Mouse (Mus musculus) kidney, embryonic 16.5 days (tissue): ENCODE results near the gene Il18. TPM values are rescaled to one million over a fixed set of nuclear protein-coding genes. Genes with fewer than 3 reads are reported as not detected.
A peak's percentile ranks its signal among the peaks of the same experiment; 100 is the strongest.

Experiments used
- ATAC-seq: fragments of 200-750 bp; cut with Nextera tagmentation; 2 replicates; pipeline ENCODE4 v1.8.0; 2017; ENCODE audit warnings: moderate TSS enrichment; ENCODE audit not compliant: low FRiP score, low TSS enrichment
- H3K27ac ChIP-seq: fragments of 300-500 bp; sonication (generic); 2 replicates; pipeline ENCODE4 v1.5.1; 2014; ENCODE audit warnings: low read length
- H3K27me3 ChIP-seq: fragments of 300-500 bp; sonication (generic); 2 replicates; pipeline ENCODE4 v1.6.1; 2014; ENCODE audit warnings: low read length, control low read depth, mixed read lengths; ENCODE audit not compliant: insufficient read depth
- H3K36me3 ChIP-seq: fragments of 300-500 bp; sonication (generic); 2 replicates; pipeline ENCODE4 v1.6.1; 2014; ENCODE audit warnings: low read length, control low read depth, mixed read lengths; ENCODE audit not compliant: insufficient read depth
- H3K4me1 ChIP-seq: fragments of 300-500 bp; sonication (generic); 2 replicates; pipeline ENCODE4 v1.6.1; 2014; ENCODE audit warnings: low read length, control low read depth, mixed read lengths; ENCODE audit not compliant: insufficient read depth
- H3K4me2 ChIP-seq: fragments of 300-500 bp; sonication (generic); replicated peaks from 2 replicates; pipeline ENCODE4 v1.6.1; 2014; ENCODE audit warnings: low read depth, low read length
- H3K4me3 ChIP-seq: fragments of 300-500 bp; sonication (generic); 2 replicates; pipeline ENCODE4 v1.5.1; 2014; ENCODE audit warnings: mild to moderate bottlenecking, low read length
- H3K9ac ChIP-seq: fragments of 300-500 bp; sonication (generic); replicated peaks from 2 replicates; pipeline ENCODE4 v1.6.1; 2014; ENCODE audit warnings: low read length
- H3K9me3 ChIP-seq: fragments of 300-500 bp; sonication (generic); 2 replicates; pipeline ENCODE4 v1.6.1; 2016; ENCODE audit warnings: low read length, control low read depth
- WGBS: fragments of 180-500 bp; shearing (Covaris S2); extraction: QIAGEN DNeasy Blood & Tissue Kit; methylation state at CpG from one replicate; pipeline ENCODE4 v1.1.7; 2014; 5-methylcytosine and 5-hydroxymethylcytosine counted together
- polyA plus RNA-seq: library from polyadenylated mRNA; unstranded; fragments of >200 nt; fragmentation: Nextera tagmentation; extraction: Ambion mirVana; gene quantifications from 2 replicates; pipeline ENCODE4 v1.2.1, GENCODE M21; 2015

The Il18 gene
- polyA plus RNA-seq = 1.9 and 2.9 TPM in 2 replicates

DNA sequence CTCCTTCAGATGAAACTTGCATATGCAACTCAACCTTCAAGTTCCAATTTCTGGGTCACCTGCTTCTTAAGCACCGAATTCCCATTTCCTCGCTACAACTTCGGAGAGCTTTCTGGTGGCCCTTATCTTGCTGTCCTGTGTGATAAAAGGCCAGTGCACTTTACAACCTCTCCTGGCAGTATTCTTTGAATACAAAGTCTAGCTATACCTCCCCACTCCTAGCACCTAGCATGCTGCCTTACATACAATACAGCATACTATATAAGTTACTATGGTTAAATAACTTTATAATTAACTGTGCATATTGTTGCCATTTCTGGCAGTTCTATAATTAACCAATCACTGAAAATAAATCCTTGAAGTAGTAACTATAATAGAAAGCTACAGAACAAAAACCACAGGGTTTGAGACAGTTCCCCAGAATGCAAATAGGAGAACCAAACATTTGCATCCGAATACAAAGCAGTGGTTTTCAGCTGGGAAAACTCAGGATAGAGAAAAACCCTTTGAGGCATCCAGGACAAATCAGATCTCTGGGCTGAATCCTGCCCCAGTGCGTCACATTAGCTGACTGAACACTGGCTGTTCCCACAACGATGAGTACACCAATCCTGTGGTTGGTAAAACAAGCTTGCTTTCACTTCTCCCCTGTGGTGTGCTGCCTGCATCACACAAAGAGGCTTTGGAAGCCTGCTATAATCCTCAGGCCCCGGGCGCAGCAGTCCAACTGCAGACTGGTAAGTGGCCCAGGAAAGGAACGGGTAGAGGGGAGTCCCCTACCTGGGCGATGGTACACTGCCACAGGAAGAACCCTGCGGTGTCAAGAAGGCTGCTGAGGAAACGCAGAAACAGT lies at the start of gene Il18:
Gene Il18, plus strand, starts transcription at position 587 of the 853 bp plus-strand sequence.
- Histone ChIP-seq H3K27ac (no peak within 1 kb of the TSS), H3K9me3 (no peaks in the 10 kb centered on the region), H3K36me3 (no peaks in the 10 kb centered on the region), H3K4me2 (peak within 1 kb of the TSS; percentile 13; the same call in 1 of the 2 replicates), H3K4me3 (no peak within 1 kb of the TSS), H3K9ac (no peak within 1 kb of the TSS), H3K4me1 (no peaks in the 10 kb centered on the region), H3K27me3 (no peaks in the 10 kb centered on the region)
- no peak for ATAC-seq
- 35% methylated on average over 12 of the region's 12 CpGs for WGBS

DNA sequence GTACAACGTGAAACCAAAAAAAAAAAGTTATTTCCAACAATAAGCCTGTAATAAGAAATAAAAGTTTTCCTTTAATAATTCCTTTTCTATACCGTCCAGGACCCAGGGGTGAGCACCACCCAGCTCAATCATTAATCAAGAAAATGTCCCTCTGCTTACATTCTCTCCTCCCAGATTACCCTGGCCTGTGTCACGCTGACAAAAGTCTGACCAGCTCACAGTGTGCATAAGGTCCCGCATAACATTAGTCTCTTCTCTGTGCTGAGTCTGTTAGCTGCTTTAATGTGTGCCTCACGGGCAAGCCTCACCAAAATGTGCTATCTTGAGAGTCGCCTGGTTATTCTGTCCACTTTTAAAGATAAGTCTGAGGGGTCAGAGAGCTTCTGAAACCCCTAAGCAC lies 49.2 kb upstream of the Il18 start:
- H3K4me1 ChIP-seq = peaks cover 14% of the 10 kb centered on the region; the same call in 1 of the 2 replicates
- no peaks in the 10 kb centered on the region for H3K27me3 ChIP-seq
- no peaks in the 10 kb centered on the region for H3K36me3 ChIP-seq
- H3K4me3 ChIP-seq = no peak overlapping the region
- ATAC-seq = peak; percentile 59; the same call in 1 of the 2 replicates
- H3K27ac ChIP-seq = peak overlapping the region; percentile 26; the same call in 1 of the 2 replicates
- no peak overlapping the region for H3K9ac ChIP-seq
- no peak overlapping the region for H3K4me2 ChIP-seq
- H3K9me3 ChIP-seq = no peaks in the 10 kb centered on the region
- WGBS = 46% methylated on average over 6 of the region's 6 CpGs

DNA sequence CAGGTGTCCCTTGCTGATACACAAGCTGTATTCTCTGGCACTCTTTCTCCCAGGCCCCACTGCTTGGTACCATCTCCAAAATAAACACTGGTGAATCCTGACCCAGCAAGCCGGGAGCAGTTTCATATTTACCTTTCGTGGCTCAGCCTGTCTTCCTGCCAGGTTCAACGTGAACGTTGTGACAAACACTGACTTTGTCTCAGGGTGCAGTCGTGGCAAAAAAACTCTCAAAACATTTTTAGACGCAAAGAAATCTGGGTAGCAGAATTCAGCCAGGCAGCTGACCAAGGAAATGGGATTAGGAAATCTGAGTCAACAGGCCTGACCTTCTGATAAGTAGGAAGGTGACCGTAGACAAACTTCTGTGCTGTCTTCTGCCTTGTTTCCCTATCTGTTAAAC lies 47.1 kb upstream of the Il18 start:
- 65% methylated on average over 7 of the region's 7 CpGs for WGBS
- no peak for ATAC-seq
- H3K27me3 ChIP-seq = no peaks in the 10 kb centered on the region

DNA sequence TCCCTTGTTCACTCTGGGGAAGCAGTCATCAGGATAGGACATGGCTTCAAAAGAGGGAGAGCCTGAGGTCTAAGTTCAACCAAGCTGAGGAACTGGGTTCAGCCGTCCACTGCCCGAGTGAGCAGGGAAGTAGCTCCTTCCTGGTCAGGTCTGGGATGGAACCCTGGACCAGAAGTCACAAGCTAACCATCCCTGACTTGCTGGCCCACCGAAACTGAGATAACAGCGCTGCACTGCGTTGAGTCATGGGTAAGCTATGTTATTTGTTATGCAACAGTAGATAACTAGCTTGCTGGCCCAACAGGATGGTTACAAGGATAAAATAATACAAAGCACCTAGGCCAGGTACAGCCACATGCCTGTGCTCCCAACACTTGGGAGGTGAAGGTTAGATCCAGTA lies 39.2 kb upstream of the Il18 start:
- WGBS = 74% methylated on average over 5 of the region's 5 CpGs
- H3K4me1 ChIP-seq = no peaks in the 10 kb centered on the region
- H3K4me3 ChIP-seq = no peak overlapping the region
- no peaks in the 10 kb centered on the region for H3K36me3 ChIP-seq
- H3K4me2 ChIP-seq = no peak overlapping the region
- H3K27me3 ChIP-seq = no peaks in the 10 kb centered on the region
- H3K27ac ChIP-seq = no peak overlapping the region
- H3K9me3 ChIP-seq = no peaks in the 10 kb centered on the region
- no peak overlapping the region for H3K9ac ChIP-seq
- ATAC-seq = 0 out of 2 replicates have a peak, but pooled peaks have one; percentile 51

More for the DNA sequence above, 47.1 kb upstream of the Il18 start:
- H3K36me3 ChIP-seq = no peaks in the 10 kb centered on the region
- H3K4me1 ChIP-seq = peaks cover 14% of the 10 kb centered on the region; the same call in 1 of the 2 replicates
- no peak overlapping the region for H3K9ac ChIP-seq
- no peak overlapping the region for H3K4me3 ChIP-seq
- no peak overlapping the region for H3K4me2 ChIP-seq
- H3K9me3 ChIP-seq = no peaks in the 10 kb centered on the region
- H3K27ac ChIP-seq = no peak overlapping the region

DNA sequence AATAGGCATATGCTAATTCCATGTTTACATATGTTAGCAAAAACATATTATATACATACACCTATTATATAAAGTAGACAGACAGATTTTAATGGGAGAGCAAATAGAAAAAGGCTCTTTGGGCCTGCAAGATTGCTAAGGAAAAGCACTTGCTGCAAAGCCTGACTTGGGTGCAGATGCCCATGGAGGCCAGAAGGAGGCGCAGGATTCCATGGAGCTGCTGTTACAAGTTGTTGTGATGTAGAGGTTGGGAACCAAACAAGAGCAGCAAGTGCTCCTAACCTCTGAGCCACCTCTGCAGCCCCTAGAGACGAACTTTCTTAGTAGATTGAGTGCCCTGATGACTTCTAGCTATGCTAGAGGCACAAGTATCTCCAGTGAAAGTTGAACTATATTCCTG lies 35.8 kb upstream of the Il18 start:
- H3K9me3 ChIP-seq = no peaks in the 10 kb centered on the region
- no peak overlapping the region for H3K4me2 ChIP-seq
- no peaks in the 10 kb centered on the region for H3K27me3 ChIP-seq
- no peak overlapping the region for H3K9ac ChIP-seq
- H3K27ac ChIP-seq = no peak overlapping the region
- H3K4me1 ChIP-seq = no peaks in the 10 kb centered on the region
- WGBS = 17% methylated on average over 2 of the region's 2 CpGs
- H3K4me3 ChIP-seq = no peak overlapping the region
- ATAC-seq = no peak
- no peaks in the 10 kb centered on the region for H3K36me3 ChIP-seq

DNA sequence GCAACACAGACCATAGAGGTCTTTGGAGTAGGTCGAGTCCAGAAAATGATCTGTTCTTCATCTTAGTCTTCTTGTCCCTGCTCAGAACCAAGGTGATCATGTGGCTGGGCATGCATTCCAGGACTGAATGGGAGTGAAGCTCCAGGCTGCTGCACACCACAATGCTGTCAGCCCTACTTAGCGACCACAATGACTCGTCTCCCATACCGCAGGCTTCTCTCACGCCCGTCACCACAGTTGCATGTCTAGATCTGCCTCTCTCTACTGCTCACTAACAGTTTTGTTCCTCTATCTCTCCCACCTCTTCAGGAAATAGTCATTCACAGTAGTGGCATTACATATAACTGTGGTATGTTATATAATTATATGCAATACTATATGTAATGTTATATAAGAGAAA lies 33.9 kb upstream of the Il18 start:
- WGBS = 88% methylated on average over 6 of the region's 6 CpGs
- H3K4me2 ChIP-seq = no peak overlapping the region
- no peak overlapping the region for H3K27ac ChIP-seq
- H3K9ac ChIP-seq = no peak overlapping the region
- no peak for ATAC-seq
- no peak overlapping the region for H3K4me3 ChIP-seq
- H3K4me1 ChIP-seq = no peaks in the 10 kb centered on the region
- no peaks in the 10 kb centered on the region for H3K9me3 ChIP-seq
- no peaks in the 10 kb centered on the region for H3K27me3 ChIP-seq
- H3K36me3 ChIP-seq = peaks cover 3% of the 10 kb centered on the region; the same call in 1 of the 2 replicates

DNA sequence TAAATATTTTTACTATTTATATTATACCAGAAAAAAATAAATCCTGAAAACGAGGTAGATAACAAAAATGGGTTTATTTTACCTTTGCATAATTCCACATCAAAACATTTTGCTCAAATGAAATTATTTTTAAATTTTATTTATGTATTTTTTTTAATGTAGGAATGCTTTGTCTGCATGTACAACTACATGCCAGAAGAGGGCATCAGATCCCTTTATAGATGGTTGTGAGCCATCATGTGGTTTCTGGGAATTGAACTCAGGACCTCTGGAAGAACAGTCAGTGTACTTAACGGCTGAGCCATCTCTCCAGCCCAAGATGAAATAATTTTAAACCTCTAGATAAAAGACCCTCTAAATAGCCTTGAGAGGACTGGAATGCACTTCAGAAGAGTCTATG lies 33.1 kb upstream of the Il18 start:
- H3K27ac ChIP-seq = no peak overlapping the region
- H3K9ac ChIP-seq = no peak overlapping the region
- WGBS = 74% methylated on average over 2 of the region's 2 CpGs
- no peak overlapping the region for H3K4me3 ChIP-seq
- no peaks in the 10 kb centered on the region for H3K27me3 ChIP-seq
- H3K4me2 ChIP-seq = no peak overlapping the region
- ATAC-seq = no peak
- H3K4me1 ChIP-seq = 0 out of 2 replicates have a peak, but pooled peaks cover under 1% of the 10 kb centered on the region
- peaks cover 3% of the 10 kb centered on the region; the same call in 1 of the 2 replicates for H3K36me3 ChIP-seq
- H3K9me3 ChIP-seq = no peaks in the 10 kb centered on the region

DNA sequence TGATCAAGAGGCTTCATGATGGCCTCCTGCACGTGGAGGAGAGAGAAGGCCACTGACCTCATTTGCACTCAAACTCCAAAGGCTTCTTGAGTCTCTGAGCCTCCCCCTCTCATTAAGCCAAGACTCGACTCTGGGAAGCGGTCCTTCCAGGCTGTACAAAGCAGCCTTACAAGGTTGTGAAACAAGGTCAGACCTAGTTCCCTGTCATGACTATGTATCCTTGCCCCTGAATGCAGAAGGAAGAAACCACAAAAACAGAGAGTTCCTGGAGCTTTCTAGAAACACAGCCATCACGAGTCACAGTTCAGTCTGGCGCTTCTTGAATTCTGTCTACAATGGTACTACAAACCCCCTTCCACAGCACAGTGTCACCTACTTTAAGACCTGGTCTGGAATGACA lies 32.1 kb upstream of the Il18 start:
- Histone ChIP-seq H3K4me2 (no peak overlapping the region), H3K9ac (no peak overlapping the region), H3K27me3 (no peaks in the 10 kb centered on the region), H3K4me3 (no peak overlapping the region), H3K36me3 (peaks cover 3% of the 10 kb centered on the region; the same call in 1 of the 2 replicates), H3K4me1 (peaks cover 11% of the 10 kb centered on the region), H3K27ac (no peak overlapping the region), H3K9me3 (no peaks in the 10 kb centered on the region)
- ATAC-seq = no peak
- WGBS = 78% methylated on average over 5 of the region's 5 CpGs

DNA sequence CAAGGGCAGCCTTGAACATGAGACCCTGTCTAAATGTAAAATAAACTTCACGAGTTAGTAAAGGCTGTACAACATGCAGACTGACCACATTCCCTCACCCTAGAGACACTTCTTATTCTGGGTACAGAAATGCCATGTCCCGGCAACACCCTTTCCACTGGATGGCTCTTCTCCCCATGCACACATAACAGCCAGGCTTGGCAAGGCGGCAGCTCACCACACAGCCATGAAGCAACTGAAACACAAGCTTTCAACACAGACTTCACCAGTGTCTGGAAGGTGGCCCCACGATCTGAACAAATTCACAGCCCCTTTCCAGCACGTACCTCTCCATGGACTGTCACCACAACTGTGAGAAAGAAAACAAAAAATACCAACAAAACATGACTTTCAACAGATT lies 29.7 kb upstream of the Il18 start:
- ATAC-seq = no peak

DNA sequence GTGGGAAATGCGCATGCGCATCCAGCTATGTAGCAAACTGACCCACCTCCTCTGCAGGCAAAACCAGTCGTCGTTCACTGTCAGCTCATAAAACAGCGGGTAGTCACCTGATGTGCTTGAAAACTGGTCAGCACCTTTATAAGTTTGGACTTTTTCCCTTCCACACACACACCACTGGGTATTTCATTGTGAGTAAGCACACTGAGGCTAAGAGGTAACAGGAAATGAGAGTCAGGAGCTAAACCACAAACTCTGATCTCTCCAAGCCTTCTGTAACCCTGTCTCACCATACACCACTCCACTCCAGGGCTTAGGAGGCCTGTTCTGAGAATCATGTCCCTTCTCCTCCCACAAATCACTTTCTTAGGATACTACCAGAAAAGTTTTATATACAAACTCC lies 29.0 kb upstream of the Il18 start:
- Histone ChIP-seq H3K27ac (no peak overlapping the region), H3K4me2 (no peak overlapping the region), H3K9me3 (no peaks in the 10 kb centered on the region), H3K9ac (no peak overlapping the region), H3K4me3 (no peak overlapping the region), H3K27me3 (no peaks in the 10 kb centered on the region), H3K36me3 (peaks cover 3% of the 10 kb centered on the region; the same call in 1 of the 2 replicates), H3K4me1 (peaks cover 16% of the 10 kb centered on the region)
- ATAC-seq = no peak
- 69% methylated on average over 5 of the region's 5 CpGs for WGBS

More for the DNA sequence above, 29.7 kb upstream of the Il18 start:
- Histone ChIP-seq H3K9me3 (no peaks in the 10 kb centered on the region), H3K36me3 (peaks cover 3% of the 10 kb centered on the region; the same call in 1 of the 2 replicates), H3K4me3 (no peak overlapping the region), H3K4me1 (peaks cover 16% of the 10 kb centered on the region), H3K27ac (no peak overlapping the region), H3K9ac (no peak overlapping the region), H3K4me2 (no peak overlapping the region), H3K27me3 (no peaks in the 10 kb centered on the region)
- WGBS = 89% methylated on average over 5 of the region's 5 CpGs
